Mouse (Mus musculus): ENCODE data around the gene Ifit3.
"Not testable (repeated sequence)": the region's sequence is repeated elsewhere in the genome, so short reads cannot be mapped to it uniquely, and the experiment has no call there.

Gene Ifit3

DNA sequence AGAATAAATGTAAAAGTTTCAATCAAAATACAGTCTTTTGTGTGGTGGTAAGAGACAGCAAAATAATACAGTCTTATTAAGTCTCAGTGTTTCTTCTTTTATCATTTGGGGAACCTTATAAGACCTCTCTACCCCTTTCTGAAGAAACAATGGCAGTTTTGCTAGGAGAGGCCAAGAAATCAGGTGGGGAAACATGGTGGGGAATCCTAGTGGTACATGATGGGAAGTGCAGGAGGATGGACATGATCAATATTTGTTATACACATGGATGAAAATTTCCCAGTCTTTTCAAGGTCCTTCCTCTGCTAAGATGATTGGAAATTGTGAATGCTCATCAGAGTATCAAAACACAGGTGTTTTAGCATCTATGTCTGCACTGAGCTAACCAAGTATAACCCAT, 5.6 kb downstream of the Ifit3 start:
- DNase-seq (ENCODE audit: low spot score), result no peak

DNA sequence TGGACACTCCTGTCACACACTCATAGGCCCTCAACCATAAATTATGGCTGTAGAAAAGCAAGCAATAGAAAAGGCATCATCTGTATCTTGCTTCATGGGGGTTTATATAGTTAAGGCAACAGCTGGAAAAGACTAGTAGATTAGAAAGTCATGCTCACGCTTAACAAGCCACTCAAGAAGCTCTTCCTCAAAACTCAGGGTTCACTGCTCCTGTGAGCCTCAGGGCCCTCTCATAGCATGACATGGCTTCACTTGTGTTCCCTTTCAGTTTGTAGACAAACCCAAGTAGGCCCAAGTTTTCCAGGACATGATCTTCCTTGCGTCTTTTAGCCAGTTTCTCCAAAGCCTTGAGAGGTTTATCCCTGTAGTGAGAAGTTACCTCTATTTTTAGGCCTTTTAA, 10.1 kb downstream of the Ifit3 start:
- no peak for DNase-seq (ENCODE audit: low spot score)

DNA sequence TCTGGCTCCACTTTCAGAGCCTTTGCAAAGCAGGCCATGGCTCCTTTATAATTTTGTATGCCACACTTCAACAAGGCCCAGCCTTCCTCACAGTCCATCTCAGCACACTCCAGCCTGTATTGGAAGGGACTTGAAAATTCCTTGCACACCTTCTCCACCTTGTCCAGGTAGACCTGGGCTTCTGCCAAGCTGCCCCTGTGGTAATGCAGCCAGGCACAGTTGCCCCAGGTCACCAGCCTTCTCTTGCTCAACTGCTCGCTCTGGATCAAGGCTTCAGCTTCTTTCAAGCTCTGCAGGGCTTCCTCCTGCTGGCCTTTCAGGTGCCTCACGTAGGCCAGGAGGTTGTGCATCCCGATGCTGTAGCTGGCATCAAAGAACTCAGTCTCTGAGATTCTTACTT, 11.2 kb downstream of the Ifit3 start:
- not testable (repeated sequence) for DNase-seq (ENCODE audit: low spot score)

DNA sequence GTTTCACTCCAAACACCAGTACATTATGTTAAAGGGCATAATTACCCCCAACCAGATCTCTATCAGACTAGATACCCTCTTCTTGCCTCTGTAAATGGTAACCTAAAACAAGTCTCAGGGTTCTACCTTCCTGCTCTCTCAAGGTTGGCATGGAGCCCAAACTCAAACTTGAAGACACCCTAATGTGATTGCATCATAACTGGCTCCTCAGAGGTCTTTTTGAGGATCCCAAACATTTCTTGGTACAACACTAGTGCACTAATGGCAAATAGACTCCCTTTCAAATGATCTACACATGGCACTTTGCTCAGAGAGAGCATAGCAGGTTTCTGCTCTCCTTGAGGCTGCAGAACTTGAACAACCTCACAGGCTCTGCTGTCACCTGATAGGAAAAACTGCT, 13.5 kb downstream of the Ifit3 start:
- DNase-seq (ENCODE audit: low spot score), result no peak

DNA sequence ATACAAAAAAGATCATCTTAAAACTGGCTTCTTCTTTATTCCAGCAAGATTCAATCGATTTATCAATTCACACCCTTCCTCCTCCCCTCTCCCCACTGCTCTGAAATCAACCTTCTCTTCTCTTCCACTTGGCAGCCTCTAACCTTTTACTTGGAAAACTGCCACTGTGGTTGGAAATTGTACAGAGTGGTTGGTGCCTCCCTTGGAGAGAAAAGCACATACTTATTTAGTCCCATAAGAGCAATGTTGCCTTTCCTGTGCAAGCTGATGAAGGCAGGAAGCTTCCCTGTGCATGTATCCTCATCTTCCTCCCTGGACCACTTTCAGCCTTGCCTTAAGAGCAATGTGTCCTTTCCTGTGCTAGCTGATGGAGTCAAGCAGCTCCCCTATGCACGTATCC, 15.0 kb downstream of the Ifit3 start:
- no peak for DNase-seq (ENCODE audit: low spot score)

DNA sequence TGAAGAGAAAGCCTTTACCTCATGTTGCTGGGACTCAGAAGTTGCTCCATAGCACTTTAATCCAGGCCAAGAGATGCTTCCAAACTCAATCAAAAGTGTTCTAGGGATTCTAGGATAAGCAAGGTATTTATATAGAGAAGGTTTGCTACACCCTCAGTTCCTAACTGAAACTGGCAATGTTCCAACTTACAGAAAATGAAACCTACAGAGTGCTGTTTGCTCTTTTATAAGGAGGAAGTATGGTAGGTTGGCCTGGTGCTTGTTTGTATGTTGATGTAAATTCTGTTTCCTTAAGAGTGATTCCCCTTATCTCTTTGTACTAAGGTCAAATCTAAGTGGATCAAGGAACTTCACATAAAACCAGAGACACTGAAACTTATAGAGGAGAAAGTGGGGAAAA, 15.9 kb downstream of the Ifit3 start:
- peak; percentile 43 for DNase-seq (ENCODE audit: low spot score)

DNA sequence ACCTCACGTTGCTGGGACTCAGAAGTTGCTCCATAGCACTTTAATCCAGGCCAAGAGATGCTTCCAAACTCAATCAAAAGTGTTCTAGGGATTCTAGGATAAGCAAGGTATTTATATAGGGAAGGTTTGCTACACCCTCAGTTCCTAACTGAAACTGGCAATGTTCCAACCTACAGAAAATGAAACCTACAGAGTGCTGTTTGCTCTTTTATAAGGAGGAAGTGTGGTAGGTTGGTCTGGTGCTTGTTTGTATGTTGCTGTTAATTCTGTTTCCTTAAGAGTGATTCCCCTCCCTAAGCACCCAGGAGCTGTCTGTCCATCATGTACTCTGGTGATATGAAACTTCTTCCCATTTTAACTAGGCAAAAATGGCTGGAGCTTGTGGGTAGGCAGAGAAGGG, 18.6 kb downstream of the Ifit3 start, which contains the start of gene Ifit1bl1:
Gene Ifit1bl1, minus strand, starts transcription at position 69 of the 400 bp plus-strand sequence.
- peak; percentile 54 for DNase-seq (ENCODE audit: low spot score)

DNA sequence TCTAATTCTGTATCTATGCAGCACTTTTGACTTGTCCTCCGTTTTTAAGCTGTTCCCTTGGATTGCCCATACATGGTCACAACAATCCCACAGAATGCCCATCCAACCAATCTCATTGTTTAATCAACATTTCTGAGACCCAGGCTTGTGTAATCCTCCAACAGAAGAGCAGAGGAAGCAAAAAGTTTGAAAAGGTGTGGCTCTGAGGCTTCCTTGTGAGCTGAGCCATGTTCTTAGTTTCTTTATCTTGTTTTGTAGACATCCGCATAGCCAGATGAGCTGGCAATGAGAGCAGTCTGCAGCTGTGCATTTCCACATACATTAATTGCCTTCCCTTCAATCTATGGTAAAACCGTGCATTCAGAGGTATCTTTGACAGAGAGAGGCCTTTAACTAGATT, 22.1 kb downstream of the Ifit3 start:
- DNase-seq (ENCODE audit: low spot score), result no peak

DNA sequence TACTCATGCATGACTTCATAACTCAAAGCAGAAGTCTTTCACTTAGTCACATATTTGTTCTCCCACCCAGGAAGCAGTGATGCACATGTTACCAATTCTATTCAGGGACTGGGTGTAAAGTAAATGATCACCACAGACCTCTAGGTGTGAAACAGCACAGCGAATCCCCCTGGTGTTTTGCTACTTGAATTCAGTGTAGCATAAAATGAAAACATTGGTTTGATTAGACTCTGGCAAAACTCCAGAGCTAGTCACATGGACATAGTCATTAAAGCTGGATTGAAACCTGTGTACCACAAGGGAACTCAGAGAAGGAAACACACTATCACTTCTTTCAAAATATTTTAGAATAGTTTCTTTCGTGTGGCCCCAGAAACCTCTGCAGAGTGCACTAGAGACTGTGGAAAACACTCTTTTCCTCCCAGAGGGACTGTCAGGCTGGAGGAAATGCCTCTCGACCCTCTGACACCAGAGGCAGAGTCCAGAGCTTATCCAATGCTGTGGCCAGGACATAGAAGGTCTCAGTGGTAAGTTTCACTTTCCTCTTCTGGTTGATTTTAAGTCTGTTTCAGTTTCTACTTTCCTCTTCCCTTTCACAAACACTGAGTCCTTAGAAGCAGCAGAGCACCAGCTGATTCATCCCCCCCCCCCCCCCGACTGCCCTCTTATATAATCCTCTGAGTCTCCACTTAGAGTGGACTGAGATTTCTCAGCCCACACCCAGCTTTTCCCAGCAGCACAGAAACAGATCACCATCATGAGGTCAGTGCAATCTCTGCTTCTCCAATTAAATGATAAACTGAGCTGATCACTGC, 24.1 kb downstream of the Ifit3 start, which contains the start of gene Ifit3b:
Gene Ifit3b, plus strand, starts transcription at position 734 of the 815 bp plus-strand sequence.
- peak; percentile 46 for DNase-seq (ENCODE audit: low spot score)

DNA sequence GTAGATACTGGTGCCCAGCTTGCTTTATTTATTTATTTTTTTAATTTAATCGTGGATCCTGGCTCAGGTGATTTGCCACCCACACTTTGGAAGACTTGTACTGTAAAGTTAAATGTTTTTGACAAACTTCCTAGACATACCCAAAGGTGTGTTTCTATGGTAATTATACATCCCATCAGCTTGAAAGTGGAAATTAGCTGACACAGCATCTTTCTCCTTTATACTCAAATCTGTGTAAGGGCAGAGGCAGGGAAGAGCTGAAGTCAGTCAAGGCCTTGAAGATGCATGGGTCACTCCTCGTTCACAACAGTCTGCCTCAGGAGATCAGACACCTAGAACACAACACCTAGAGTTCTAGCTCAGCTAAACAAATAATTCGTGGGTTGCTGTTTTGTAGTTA, 26.8 kb downstream of the Ifit3 start:
- not testable (repeated sequence) for DNase-seq (ENCODE audit: low spot score)

DNA sequence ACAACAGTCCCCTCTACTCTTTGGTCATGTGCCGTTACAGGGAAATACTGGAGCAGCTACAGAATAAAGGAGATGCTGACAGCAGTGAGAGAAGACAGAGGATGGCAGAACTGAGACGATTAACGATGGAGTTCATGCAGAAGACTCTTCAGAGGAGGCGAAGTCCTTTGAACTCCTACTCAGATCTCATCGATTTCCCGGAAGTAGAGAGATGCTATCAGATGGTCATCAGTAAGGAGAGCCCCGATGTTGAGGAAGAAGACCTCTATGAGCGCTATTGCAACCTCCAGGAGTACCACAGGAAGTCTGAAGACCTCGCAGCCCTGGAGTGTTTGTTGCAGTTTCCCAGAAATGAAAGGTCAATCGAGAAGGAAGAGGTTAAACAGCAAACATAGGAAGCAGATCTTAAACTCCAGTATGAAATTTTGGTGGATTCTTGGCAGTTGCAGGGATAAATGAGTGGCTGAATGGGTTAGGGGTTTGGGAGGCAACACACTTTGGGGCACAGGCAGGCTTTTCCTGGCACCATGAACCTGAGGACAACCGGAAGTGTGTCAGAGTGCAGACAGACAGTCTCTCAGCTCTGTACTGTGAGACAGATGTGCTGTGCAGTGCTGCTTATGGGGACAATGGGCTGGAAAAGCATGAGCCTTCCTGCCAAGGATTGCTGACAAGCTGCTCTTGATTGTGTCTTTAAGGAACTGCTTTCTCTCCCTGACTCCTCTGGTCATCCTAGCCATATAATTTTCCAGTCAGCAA, 29.1 kb downstream of the Ifit3 start:
- not testable (repeated sequence) for DNase-seq (ENCODE audit: low spot score)

DNA sequence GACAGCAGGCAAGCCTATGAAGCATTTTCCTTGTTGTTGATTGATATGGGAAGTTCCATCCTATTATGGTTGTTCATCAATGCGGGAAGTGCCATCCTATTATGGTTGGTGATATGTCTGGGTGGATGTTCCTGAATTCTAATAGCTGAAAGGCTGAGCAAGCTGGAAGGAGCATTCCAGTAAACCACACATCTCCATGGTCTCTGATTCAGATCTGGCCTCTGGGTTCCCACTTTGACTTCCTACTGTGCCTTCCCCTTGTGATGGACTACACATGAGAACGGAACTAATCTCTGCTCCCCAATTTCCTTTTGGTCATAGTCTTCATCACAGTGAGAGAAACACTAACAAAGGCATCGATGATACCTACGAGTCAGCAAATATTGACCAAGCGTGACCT, 37.5 kb downstream of the Ifit3 start:
- DNase-seq (ENCODE audit: low spot score), result no peak

DNA sequence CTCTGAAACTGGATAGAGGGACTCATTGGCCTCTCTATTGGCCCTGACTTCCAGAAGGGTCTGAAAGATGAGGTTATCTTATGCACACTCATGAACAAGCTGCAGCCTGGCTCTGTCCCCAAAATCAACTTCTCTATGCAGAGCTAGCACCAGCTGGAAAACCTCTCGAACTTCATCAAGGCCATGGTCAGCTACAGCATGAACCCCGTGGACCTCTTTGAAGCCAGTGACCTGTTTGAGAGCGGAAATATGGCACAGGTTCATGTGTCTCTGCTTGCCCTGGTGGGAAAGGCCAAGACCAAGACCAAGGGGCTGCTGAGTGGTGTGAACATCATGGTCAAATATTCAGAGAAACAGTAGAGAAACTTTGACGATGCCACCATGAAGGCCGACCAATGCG, 40.5 kb downstream of the Ifit3 start:
- DNase-seq (ENCODE audit: low spot score), result no peak

DNA sequence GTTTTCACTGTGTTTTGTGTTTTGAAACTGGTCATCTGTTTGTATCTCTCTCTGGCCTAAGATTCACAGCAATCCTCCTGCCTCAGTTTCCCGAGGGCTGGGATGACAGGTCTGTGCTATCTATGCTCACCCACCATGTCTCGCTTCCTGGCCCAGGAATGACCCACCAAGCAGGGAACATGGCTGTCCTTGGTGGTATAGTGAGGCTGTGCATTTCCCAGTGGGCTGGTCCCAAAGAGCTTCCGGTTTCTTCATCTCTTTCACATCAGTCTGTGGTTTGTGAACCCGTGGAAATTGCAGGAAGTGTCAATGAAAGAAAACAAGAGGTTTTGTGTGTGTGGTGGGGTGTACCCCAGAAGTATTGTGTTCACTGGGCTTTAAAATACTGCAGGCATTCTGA, 41.3 kb downstream of the Ifit3 start:
- peak; percentile 53 for DNase-seq (ENCODE audit: low spot score)

DNA sequence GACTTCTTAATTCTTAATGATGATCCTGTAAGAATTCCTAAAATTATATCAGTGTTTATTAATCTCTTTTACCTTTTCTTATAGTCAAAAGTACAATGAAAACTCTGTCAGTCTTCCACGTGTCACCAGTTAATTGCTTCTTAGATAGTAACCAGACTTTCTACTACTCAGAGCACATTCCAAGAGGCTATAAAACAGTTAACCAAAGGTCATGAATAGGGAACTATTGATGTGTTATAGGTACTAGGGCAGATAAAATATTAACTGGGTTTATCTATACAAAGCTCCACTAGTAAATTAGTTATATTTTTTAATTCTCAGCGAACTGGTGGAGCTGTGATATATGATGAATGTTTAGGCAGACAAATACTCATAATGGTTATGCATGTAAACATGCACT, 44.2 kb downstream of the Ifit3 start:
- DNase-seq (ENCODE audit: low spot score), result no peak

DNA sequence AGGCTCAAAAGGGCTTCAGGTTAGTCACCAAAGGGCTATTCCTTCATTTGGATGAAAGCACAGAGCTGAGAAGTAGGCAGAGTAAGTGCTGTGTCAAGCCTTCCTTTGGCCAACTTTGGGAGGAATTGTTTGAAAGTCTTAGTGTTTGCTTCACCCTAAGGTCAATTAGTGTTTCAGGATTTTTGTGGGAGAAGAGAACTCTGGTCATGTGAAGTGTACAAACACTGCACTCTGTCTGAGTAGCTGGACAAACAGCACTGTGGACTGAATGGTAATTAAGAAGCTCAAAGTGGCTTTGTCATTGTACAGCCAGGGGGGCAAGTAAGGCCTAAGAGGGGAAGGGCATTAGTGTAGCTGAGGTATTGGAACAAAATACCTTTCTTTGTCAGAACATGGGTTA, 48.2 kb downstream of the Ifit3 start:
- no peak for DNase-seq (ENCODE audit: low spot score)

DNA sequence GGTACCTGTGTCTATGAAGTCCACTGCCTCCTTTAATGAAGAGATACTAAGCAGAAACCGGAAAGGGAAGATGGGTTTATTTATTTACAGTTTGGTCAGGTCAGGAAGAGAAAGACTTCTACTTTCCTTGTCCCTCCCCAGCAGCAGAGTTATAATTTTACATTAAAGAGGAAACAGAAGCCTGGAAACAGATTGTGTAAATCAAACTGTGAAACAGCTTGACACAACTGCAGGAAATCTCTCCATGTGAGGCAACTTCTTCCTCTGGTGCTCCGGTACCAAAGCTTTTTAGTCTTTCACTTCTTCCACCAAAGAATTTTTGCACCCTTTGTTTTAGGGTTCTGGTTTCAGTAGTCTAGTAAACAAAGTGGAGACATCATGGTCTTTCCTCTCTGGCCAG, 50.2 kb downstream of the Ifit3 start:
- no peak for DNase-seq (ENCODE audit: low spot score)

DNA sequence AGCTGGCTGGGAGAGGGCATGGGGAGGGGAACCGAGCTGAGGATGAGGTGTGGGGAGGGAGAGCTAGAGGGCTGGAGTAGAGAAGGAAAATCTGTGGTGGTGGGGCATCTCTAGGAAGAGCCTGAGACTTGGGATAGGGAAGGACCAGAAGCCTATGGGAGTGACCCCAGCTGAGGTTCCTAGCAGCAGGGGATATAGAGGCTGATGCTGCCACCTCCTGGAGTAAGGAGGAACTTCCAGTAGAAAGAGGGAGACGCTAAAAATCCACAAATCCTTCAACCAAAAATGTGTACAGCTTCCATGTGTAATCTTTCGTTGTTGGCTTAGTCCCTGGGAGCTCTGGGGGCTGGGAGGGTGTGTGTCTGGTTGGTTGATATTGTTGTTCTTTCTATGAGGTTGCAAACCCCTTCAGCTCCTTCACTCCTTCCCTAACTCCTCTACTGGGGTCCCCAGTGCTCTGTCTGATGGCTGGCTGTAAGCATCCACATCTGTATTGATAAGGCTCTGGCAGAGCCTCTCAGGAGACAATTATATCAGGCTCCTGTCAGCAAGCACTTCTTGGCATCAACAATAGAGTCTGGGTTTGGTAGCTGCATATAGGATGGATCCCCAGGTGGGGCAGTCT, 53.7 kb downstream of the Ifit3 start:
- peak; percentile 52 for DNase-seq (ENCODE audit: low spot score)
